Mouse (Mus musculus) gastrocnemius, postnatal 10 days (tissue): Measurements from ENCODE around the gene Vmn2r120. TPM values are rescaled to one million over a fixed set of nuclear protein-coding genes. Genes with fewer than 3 reads are reported as not detected.
"Not testable (repeated sequence)": the region's sequence is repeated elsewhere in the genome, so short reads cannot be mapped to it uniquely, and the experiment has no call there.

Source experiments
- DNase-seq: peaks from one replicate; pipeline ENCODE4 v3.0.0; 2021; ENCODE audit warnings: mixed read lengths
- long read RNA-seq, 2 experiments: library from polyadenylated mRNA; stranded (forward); transcript quantifications; one replicate each; pipeline ENCODE4 v2.0.0; 2021
- total RNA-seq, 2 experiments: library from RNA; stranded (reverse); gene quantifications; 2 replicates each; pipeline ENCODE4 v1.2.3; 2021

Gene Vmn2r120
- not detected for total RNA-seq
- long read RNA-seq, experiment 1 = 0 reads
- long read RNA-seq, experiment 2 = 0 reads

GRCm38 (mm10) chr17:57545405-57545804, at the start of gene Vmn2r120:
Gene Vmn2r120, minus strand, starts transcription at chr17:57545505.
- DNase-seq = no peak

- DNase-seq = not testable (repeated sequence)
These were observed 42.0 kb upstream of the Vmn2r120 start for GRCm38 (mm10) chr17:57587273-57587672.

GRCm38 (mm10) chr17:57574075-57574705, 28.9 kb upstream of the Vmn2r120 start:
- DNase-seq = no peak

Other genes starting within 250 kb of the Vmn2r120 start
- gene Adgre1, start 186.8 kb downstream of the Vmn2r120 start, total RNA-seq = 1 to 10 TPM; 4.0 to 7.1 TPM
- gene Gm21834, start 196.7 kb upstream of the Vmn2r120 start, total RNA-seq = not detected
- not detected for gene Cntnap5c, start 224.1 kb upstream of the Vmn2r120 start, total RNA-seq